Mouse (Mus musculus) midbrain, embryonic 11.5 days (tissue): ENCODE measurements around the gene Astn1. TPM values are rescaled to one million over a fixed set of nuclear protein-coding genes. Genes with fewer than 3 reads are reported as not detected.
A peak's percentile ranks its signal among the peaks of the same experiment; 100 is the strongest.

ENCODE experiments used
- ATAC-seq: fragments of 200-750 bp; cut with Nextera tagmentation; 2 replicates; pipeline ENCODE4 v1.8.0; 2017; ENCODE audit warnings: moderate TSS enrichment, moderate library complexity; ENCODE audit not compliant: low FRiP score
- DNase-seq: peaks from one replicate; pipeline ENCODE4 v3.0.0; 2015; ENCODE audit warnings: low spot score; ENCODE audit errors: missing footprints
- H3K27ac ChIP-seq: fragments of 300-500 bp; sonication (generic); 2 replicates; pipeline ENCODE4 v1.5.1; 2014; ENCODE audit warnings: low read depth, low read length
- H3K27me3 ChIP-seq: fragments of 300-500 bp; sonication (generic); 2 replicates; pipeline ENCODE4 v1.6.1; 2014; ENCODE audit warnings: mild to moderate bottlenecking, low read length, moderate library complexity, mixed read lengths; ENCODE audit not compliant: control insufficient read depth, insufficient read depth
- H3K36me3 ChIP-seq: fragments of 300-500 bp; sonication (generic); 2 replicates; pipeline ENCODE4 v1.6.1; 2014; ENCODE audit warnings: mild to moderate bottlenecking, low read length, moderate library complexity, mixed read lengths; ENCODE audit not compliant: control insufficient read depth, insufficient read depth
- H3K4me1 ChIP-seq: fragments of 300-500 bp; sonication (generic); 2 replicates; pipeline ENCODE4 v1.6.1; 2014; ENCODE audit warnings: low read length; ENCODE audit not compliant: control insufficient read depth, insufficient read depth
- H3K4me2 ChIP-seq: fragments of 300-500 bp; sonication (generic); 2 replicates; pipeline ENCODE4 v1.6.1; 2014; ENCODE audit warnings: mild to moderate bottlenecking, moderate library complexity
- H3K4me3 ChIP-seq: fragments of 300-500 bp; sonication (generic); 2 replicates; pipeline ENCODE4 v1.5.1; 2014; ENCODE audit warnings: low read depth, low read length
- H3K9ac ChIP-seq: fragments of 300-500 bp; sonication (generic); 2 replicates; pipeline ENCODE4 v1.6.1; 2014; ENCODE audit warnings: low read length
- H3K9me3 ChIP-seq: fragments of 300-500 bp; sonication (generic); 2 replicates; pipeline ENCODE4 v1.6.1; 2016; ENCODE audit warnings: low read length; ENCODE audit not compliant: control insufficient read depth
- WGBS: fragments of 180-500 bp; shearing (Covaris S2); extraction: QIAGEN DNeasy Blood & Tissue Kit; methylation state at CpG from one replicate; pipeline ENCODE4 v1.1.7; 2014; 5-methylcytosine and 5-hydroxymethylcytosine counted together
- polyA plus RNA-seq: library from polyadenylated mRNA; unstranded; fragments of >200 nt; fragmentation: Nextera tagmentation; extraction: Ambion mirVana; gene quantifications from 2 replicates; pipeline ENCODE4 v1.2.1, GENCODE M21; 2014

Astn1 gene
- polyA plus RNA-seq, 1 experiment from 2014 or later, result 20.1 TPM

DNA sequence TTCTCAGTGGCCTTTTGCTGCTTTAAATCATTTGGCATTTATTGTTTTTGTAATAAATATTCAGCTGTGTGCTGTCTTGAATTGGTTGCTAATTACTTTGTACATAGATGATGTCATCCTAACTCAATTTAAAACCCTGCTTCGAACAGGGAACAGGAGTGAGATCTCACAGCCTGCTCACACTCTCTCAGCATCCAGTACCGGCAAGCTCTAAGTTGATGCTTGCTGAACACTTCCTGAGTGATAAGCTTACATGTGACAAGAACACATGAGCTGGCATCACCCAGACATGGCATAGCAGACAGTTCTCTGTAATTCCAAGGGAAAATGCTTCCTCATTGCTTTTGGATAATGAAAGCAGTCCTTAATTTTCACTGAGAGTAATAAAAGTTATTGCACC lies 38.8 kb downstream of the Astn1 start:
- no peak for ATAC-seq

DNA sequence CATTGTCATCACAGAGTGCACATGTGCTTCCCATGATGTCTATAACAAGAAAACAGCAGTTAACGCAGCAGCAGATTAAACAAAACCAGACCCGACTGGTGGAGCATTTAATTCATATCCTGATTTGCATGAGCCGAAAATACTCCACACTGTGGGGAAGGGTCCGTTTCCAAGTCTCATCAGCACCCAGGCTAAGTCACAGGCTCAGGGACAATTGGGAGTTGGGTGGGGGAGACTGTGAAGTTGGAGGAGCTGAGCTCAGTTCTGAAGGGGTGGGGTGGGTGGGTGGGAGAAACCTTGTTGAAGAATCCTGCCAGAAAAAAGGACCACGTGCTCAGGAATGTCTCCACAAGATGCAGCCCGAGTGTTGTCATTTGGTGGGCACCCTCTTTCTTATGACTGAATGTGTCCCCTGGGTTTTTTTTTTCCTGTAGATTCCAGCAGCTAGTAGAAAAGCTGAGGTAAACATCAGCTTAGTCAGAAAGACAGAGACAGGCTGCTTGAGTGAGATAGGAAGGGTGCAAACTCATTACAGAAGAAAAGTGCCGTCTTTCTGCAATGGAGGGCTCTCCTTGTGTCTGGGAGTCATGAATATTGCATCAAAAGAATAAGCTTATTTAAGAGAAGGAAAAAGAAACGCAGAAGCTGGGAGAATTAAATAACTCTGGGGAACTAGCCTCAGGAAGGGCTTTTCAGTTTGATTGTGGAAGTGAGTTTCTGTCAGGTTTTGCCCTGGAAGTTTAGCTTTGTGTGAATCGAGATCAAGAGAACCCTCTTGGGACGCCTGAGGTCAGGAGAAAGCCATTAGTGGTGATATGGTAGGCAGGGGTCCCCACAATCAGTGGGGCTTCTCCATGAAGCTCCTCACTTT lies 44.1 kb downstream of the Astn1 start:
- no peaks in the 10 kb centered on the region for H3K9me3 ChIP-seq
- no peak overlapping the region for H3K4me2 ChIP-seq
- ATAC-seq, result no peak
- H3K27me3 ChIP-seq, result no peaks in the 10 kb centered on the region
- H3K36me3 ChIP-seq, result no peaks in the 10 kb centered on the region
- WGBS, result 64% methylated on average over 10 of the region's 10 CpGs
- H3K9ac ChIP-seq, result no peak overlapping the region
- DNase-seq, result peak; percentile 78
- no peak overlapping the region for H3K4me3 ChIP-seq
- peaks cover 12% of the 10 kb centered on the region for H3K4me1 ChIP-seq
- no peak overlapping the region for H3K27ac ChIP-seq

More for the DNA sequence above, 38.8 kb downstream of the Astn1 start:
- H3K9ac ChIP-seq, result no peak overlapping the region
- no peaks in the 10 kb centered on the region for H3K36me3 ChIP-seq
- 79% methylated on average over 2 of the region's 2 CpGs for WGBS
- no peak overlapping the region for H3K27ac ChIP-seq
- H3K4me1 ChIP-seq, result peaks cover 3% of the 10 kb centered on the region; the same call in 1 of the 2 replicates
- no peak overlapping the region for H3K4me3 ChIP-seq
- DNase-seq, result no peak
- no peak overlapping the region for H3K4me2 ChIP-seq
- H3K27me3 ChIP-seq, result no peaks in the 10 kb centered on the region
- no peaks in the 10 kb centered on the region for H3K9me3 ChIP-seq

DNA sequence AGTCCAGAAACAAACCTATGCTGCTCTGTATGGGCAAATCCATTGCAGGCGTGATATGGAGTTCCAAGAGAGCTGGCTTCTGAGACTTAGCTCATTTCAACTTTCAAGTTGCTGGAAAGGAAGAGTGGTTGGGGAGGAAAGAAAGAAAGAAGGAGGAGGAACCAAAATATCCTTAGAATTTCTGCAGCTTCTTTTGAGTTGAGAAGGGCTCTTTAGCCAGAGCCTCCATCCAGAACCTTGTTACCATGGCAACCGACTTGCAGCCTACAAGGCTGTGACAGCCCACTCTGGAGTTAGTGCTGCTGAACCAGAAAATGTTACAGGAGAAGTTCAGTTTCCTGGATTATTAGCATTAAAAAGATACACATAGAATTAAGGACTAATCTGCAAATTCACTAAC lies 46.1 kb downstream of the Astn1 start:
- no peaks in the 10 kb centered on the region for H3K27me3 ChIP-seq
- H3K27ac ChIP-seq, result no peak overlapping the region
- H3K9ac ChIP-seq, result no peak overlapping the region
- no peaks in the 10 kb centered on the region for H3K36me3 ChIP-seq
- WGBS, result 41% methylated on average over 2 of the region's 2 CpGs
- no peak overlapping the region for H3K4me3 ChIP-seq
- ATAC-seq (peak; percentile 72; the same call in 1 of the 2 replicates), DNase-seq (peak; percentile 88)
- H3K9me3 ChIP-seq, result no peaks in the 10 kb centered on the region
- H3K4me2 ChIP-seq, result no peak overlapping the region
- H3K4me1 ChIP-seq, result peaks cover 12% of the 10 kb centered on the region

DNA sequence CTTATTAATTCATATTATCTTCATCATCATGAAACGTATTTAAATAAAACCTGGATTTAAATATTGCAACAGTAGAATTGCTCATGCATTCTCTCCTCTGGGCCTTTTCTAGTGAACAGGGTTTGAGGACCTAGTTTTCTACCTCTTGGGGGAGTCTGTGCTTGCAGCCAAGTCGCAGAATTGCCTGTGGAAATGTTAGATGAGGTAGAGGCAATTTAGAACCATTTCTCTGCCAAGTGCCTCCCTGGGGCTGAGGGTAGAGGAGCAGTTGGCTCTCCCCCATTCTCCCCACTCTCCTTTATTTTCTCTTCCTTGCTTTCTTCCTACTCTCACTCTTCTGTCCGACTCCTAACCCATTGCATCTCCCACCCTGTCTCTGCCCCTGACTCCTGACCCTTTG lies 49.1 kb downstream of the Astn1 start:
- 77% methylated on average over 3 of the region's 3 CpGs for WGBS
- ATAC-seq, result no peak
- peak; percentile 54 for DNase-seq
- H3K4me3 ChIP-seq, result no peak overlapping the region
- no peak overlapping the region for H3K27ac ChIP-seq
- H3K36me3 ChIP-seq, result no peaks in the 10 kb centered on the region
- H3K9me3 ChIP-seq, result no peaks in the 10 kb centered on the region
- H3K4me2 ChIP-seq, result no peak overlapping the region
- no peak overlapping the region for H3K9ac ChIP-seq
- H3K4me1 ChIP-seq, result peaks cover 7% of the 10 kb centered on the region
- no peaks in the 10 kb centered on the region for H3K27me3 ChIP-seq

DNA sequence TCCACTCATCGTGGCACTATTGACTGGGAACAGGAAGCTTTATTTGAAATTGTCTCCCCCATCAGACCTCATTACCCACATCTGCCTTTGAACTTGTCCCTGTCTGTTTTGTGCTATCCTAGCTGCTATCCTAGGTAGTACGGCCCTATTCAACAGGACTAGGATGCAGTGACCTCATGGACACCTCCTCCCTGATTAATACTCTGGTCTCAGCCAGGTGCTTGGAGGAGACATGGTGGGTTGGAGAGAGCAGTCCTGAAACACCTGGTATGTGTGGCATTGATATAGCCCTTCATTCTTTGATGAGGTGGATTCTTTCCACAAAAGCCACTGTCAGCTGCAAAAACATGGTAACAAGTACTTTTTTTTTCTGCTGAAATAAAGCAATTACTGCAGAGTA lies 52.1 kb downstream of the Astn1 start:
- H3K9ac ChIP-seq, result no peak overlapping the region
- H3K27me3 ChIP-seq, result no peaks in the 10 kb centered on the region
- DNase-seq, result peak; percentile 81
- H3K4me3 ChIP-seq, result no peak overlapping the region
- 88% methylated on average over 2 of the region's 2 CpGs for WGBS
- no peak overlapping the region for H3K4me2 ChIP-seq
- no peaks in the 10 kb centered on the region for H3K36me3 ChIP-seq
- no peak for ATAC-seq
- no peaks in the 10 kb centered on the region for H3K9me3 ChIP-seq
- no peaks in the 10 kb centered on the region for H3K4me1 ChIP-seq
- H3K27ac ChIP-seq, result no peak overlapping the region

DNA sequence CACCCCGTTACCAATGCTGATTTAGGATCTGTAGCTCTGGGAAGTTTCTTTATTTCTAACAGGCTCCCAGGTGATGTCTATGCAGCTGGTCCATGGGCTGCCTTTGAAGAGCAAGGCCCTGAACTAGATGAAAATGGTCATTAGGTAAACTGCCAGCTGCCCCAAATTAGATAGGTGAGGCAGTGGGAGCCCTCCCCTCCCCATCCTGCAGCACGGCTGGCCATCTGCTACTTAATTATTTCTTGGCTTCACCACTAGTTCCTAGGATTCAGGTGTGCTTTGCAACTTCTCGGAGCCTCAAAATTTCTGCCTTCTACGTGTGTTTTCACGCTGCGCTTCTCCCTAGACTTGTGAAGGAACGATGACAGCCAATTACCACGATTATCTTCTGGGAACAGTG lies 59.4 kb downstream of the Astn1 start:
- Histone ChIP-seq H3K4me3 (no peak overlapping the region), H3K9me3 (no peaks in the 10 kb centered on the region), H3K27me3 (no peaks in the 10 kb centered on the region), H3K4me1 (no peaks in the 10 kb centered on the region), H3K4me2 (no peak overlapping the region), H3K9ac (no peak overlapping the region), H3K36me3 (no peaks in the 10 kb centered on the region), H3K27ac (no peak overlapping the region)
- no peak for ATAC-seq
- WGBS, result 91% methylated on average over 8 of the region's 8 CpGs
- peak; percentile 53 for DNase-seq

DNA sequence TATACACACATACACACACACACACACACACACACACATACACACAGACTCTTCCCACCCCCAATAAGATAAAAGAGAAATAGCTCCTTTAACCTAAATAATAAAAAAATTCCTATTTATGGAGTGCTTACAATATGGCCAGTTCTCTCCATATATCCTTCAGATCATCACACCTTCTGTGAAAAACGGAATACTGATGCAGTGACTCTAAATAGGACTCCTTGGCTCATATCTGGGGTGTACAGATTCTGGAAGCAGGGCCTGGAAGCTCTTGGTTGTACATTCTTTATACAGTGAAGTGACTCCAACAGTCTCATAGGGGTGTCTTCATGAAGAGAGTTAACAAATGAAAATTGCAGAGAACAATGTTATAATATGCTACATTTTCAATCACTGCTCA lies 60.7 kb downstream of the Astn1 start:
- ATAC-seq (no peak), DNase-seq (no peak)
- H3K4me2 ChIP-seq, result no peak overlapping the region
- no peaks in the 10 kb centered on the region for H3K27me3 ChIP-seq
- H3K27ac ChIP-seq, result no peak overlapping the region
- no peaks in the 10 kb centered on the region for H3K36me3 ChIP-seq
- 80% methylated on average over 1 of the region's 1 CpGs for WGBS
- H3K4me1 ChIP-seq, result no peaks in the 10 kb centered on the region
- H3K9ac ChIP-seq, result no peak overlapping the region
- no peaks in the 10 kb centered on the region for H3K9me3 ChIP-seq
- H3K4me3 ChIP-seq, result no peak overlapping the region

DNA sequence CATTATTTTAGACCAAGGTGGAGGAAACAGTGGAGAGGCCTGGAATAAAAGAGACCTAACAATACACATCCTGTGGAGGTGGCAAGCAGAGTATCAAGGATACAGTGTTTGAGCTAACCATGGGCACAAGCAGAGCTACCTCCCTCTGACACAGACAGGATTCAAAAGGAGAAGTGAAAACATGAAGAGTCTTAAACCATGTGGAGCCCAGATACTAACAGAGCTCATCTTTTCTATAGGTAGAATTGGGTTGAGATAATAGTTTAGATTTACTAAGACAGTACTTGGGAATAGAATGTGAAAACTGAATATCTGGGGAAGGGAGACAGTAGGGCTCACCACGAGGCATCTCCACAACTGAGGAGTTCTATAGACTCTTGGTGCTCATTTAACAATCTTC lies 84.0 kb downstream of the Astn1 start:
- no peak overlapping the region for H3K27ac ChIP-seq
- no peak overlapping the region for H3K4me3 ChIP-seq
- no peak overlapping the region for H3K4me2 ChIP-seq
- DNase-seq, result no peak
- H3K4me1 ChIP-seq, result no peaks in the 10 kb centered on the region
- H3K9me3 ChIP-seq, result no peaks in the 10 kb centered on the region
- ATAC-seq, result no peak
- H3K9ac ChIP-seq, result no peak overlapping the region
- 87% methylated on average over 1 of the region's 1 CpGs for WGBS
- no peaks in the 10 kb centered on the region for H3K27me3 ChIP-seq
- no peaks in the 10 kb centered on the region for H3K36me3 ChIP-seq

DNA sequence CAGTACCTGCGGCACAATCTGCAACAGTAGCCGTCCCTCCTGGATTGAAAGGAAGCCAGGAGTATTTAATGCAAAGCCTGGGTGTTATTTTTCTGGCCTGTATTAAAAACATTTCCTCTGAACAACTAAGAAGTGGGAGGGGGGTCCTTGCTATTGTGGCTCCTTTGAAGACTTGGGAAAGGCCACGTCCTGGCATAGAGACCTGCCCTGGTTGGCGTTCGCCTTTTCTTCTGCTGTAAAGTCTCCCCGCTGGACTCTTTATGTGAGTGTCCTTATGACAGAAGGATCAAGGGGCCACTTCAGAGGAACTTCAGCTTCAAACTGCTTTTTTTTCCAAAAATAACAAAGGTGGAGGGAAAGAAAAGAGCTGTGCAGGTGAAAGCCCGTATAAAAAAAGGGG lies 85.9 kb downstream of the Astn1 start:
- 76% methylated on average over 7 of the region's 7 CpGs for WGBS
- Histone ChIP-seq H3K36me3 (no peaks in the 10 kb centered on the region), H3K27me3 (no peaks in the 10 kb centered on the region), H3K4me1 (no peaks in the 10 kb centered on the region), H3K4me2 (no peak overlapping the region), H3K9ac (no peak overlapping the region), H3K4me3 (no peak overlapping the region), H3K27ac (no peak overlapping the region), H3K9me3 (no peaks in the 10 kb centered on the region)
- DNase-seq (peak; percentile 67), ATAC-seq (no peak)
